Mouse (Mus musculus) lung, adult 2 months (tissue): ENCODE data around the gene Tmem198.

ENCODE experiments used
- CTCF ChIP-seq: fragments of 200-500 bp; IDR thresholded peaks from 2 replicates; pipeline ENCODE4 v1.5.1; 2011; ENCODE audit warnings: mild to moderate bottlenecking, low read length, control low read depth; ENCODE audit not compliant: insufficient read depth
- POLR2A ChIP-seq: fragments of 200-500 bp; IDR thresholded peaks from 2 replicates; pipeline ENCODE4 v1.6.1; 2011; ENCODE audit warnings: low read depth, mild to moderate bottlenecking, control low read depth, low read length, borderline replicate concordance; ENCODE audit errors: extremely low read depth

DNA sequence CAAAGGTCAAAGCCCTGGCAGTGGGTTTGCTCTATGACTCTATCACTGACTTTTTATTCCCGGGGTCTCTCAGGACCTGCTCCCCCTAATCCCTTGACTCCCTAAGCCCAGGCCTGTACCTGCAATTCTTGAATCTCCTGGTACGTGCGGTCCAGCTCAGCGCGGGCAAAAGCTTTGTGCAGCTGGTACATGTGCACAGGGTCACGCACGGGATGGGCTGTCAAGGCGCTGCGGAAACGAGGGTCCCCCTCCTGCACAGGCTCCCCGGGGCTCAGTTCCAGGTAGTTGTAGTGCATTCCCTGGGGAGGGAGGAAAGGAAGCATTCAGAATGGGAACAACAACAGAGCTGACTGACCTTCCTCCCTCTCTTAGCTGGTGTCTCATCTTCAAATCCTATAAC lies 2.9 kb upstream of the Tmem198 start:
- TF ChIP-seq CTCF (no peak), POLR2A (no peak)
